Mouse (Mus musculus): ENCODE data around the gene Syde2.
A peak's percentile ranks its signal among the peaks of the same experiment; 100 is the strongest.
"Not testable (repeated sequence)": the region's sequence is repeated elsewhere in the genome, so short reads cannot be mapped to it uniquely, and the experiment has no call there.

The Syde2 gene

DNA sequence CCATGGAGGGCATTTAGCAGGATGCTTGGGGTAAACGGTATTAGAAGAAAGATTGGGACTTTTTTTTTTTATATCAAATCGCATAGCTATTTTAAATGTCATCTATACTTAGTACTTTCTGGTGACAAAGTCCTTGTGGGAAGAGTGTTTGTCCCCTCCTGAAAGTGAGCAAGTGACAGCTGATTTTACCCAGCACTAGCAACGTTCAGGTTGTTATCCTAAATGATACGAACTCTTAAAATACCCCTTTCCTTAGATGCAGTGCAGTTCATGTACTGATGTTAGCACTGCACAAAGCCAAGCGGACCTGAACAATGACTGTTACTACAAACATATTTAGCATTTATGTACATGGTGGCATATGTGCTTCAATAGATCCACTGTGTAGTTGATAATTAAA is 20.9 kb upstream of the Syde2 start:
- no peak for DNase-seq (ENCODE audit: low spot score in 2 of 2)

DNA sequence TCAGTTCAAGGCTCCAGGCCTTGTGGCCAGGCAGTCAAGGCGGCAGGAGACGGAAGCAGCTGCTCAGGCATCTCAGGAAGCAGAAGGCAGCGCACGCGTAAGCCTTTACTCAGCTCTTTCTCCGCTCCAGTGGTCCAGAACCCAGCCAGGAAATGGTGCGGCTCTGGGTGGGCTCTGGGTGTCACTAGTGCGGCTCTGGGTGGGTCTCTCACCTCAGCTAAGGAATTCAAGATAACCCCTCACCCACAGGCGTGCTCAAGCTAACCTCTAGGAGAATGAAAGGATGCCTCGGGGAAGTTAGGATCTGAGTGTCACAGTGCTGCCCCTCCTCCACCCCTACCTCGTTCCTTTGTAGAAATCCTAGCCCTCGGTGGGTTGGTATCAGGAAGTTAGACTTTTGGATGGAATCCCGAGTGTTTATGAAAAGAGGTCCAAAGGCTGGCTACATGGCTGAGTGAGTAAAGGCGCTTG is 18.6 kb upstream of the Syde2 start:
- no peak for DNase-seq (ENCODE audit: low spot score in 2 of 2)

DNA sequence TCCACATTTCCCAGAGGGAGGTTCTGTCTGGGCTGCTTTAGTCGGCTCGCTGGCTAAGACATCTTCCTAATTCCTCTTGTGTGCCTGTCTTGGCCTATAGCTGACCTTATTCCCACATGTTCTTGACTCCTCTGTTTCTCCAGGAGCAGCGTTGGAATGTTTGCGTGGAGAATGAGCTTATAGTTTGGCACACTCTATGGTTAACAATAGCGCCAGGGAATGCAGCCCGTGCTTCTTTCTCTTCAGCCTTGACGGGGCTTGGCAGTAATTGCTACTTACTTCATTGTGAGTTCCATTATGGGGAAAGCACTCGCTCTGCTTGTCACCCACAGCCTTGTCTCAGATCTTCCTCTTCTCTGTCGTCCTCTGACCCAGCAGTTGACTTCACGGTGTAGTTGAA is 16.2 kb upstream of the Syde2 start:
- no peak for DNase-seq (ENCODE audit: low spot score in 2 of 2)

DNA sequence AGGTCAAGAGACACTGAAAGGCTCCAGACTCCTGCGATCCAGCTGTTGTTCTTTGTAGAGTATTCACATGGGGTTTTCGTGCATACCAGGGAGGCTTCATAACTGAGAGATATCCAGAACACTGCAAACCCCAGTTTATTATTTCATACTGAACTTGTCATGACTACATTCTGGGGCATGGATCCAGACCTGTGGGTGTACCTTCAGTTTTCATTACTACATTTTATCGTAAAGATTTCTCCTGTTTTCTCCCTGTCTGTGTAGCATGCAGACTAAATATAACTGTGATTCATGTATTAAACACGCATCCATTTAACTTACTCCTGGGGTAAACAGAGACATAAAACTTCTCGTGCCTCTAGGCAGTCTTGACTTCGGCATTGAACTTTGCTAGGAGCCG is 12.7 kb upstream of the Syde2 start:
- no peak for DNase-seq (ENCODE audit: low spot score in 2 of 2)

DNA sequence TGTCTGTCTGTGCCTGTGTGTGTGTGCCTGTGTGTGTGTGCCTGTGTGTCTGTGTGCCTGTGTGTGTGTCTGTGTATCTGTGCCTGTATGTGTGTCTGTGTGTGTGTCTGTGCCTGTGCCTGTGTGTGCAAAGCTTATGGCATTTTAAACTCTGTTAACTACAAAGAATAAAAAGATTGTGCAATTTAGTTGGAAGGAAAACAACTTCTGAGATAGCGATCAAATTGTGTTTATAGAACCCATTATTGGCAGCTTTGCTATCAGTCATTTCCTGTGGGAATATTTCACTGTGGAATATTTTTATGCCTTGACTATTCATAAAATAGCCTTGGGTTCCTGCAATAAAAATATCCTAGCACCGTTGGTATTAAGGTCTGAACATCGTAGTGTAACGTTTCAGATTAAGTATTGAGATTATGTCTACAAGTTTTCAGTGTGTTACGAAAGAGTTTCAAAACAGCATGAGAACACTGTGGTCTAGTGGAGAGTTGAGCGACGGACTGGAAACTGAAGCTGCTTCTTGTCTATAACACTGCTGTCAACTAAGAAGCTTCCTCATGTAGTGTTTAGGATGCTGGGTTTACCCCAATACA is 2.2 kb upstream of the Syde2 start:
- no peak for DNase-seq (ENCODE audit: low spot score in 2 of 2)

DNA sequence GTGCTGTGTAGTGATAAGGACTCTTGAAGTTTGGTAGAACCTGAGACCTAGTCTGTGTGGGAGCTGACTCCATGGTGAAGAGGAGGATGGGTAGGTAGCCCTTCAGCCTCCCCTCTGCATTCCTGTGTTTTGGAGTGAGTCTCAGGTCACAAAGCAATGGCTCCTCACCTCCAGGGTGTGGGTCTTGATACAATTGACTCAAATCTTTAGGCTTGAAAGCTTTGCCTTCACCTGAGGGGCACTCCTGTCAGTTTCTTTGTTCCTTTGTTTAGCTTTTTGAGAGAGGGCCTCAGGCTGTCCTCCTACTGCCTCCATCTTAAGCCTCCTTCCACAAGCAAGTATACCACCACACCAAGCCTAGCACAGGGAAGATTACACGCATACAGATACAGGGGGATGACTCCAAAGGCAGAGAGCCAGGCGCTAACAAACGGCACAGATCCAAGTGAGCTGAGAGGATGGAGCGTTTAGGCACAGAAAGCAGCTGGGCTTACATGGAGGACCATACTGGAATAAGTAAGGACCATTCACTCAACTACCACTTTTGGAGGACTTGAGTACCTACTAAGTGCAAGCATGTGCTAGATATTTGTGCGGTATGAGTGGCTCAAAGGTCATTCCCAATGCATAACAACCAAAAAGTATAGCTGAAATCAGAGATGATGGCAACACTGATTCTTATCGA is 1.2 kb upstream of the Syde2 start:
- no peak for DNase-seq (ENCODE audit: low spot score in 2 of 2)

DNA sequence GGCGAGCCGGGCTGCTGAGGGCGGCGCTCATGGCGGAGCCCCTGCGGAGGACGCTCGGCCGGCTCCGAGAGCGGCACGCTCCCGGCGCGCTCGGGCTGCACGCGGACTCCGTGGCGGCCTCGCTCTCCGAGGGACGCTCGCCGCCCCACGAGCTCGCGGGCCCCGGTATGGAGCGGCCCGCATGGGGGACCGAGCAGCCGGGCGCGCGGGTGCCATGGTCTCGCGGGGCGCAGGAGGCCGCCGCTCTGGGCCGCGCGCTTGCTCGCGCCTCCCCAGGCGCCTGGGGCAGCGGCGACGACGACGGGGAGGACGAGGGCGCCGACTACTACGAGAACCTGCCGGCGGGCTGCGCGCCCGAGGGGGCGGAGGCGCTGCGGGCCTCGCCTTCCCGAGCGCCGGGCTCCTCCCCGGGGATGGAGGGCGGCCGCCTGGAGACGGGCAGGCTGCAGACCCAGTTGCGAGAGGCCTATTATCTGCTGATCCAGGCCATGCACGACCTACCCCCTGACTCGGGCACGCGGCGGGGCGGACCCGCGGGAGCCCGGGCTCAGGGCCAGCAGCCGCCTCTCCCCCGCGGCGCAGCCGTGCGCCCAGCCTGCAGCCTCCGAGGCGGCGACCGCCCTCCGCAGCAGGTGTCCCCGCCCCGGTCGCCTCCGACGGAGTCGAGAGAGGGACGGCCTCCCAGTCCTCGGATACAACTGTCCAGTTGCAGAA is 457 bp downstream of the Syde2 start:
- DNase-seq (ENCODE audit: low spot score in 2 of 2), result peak; percentile 73 to 86

DNA sequence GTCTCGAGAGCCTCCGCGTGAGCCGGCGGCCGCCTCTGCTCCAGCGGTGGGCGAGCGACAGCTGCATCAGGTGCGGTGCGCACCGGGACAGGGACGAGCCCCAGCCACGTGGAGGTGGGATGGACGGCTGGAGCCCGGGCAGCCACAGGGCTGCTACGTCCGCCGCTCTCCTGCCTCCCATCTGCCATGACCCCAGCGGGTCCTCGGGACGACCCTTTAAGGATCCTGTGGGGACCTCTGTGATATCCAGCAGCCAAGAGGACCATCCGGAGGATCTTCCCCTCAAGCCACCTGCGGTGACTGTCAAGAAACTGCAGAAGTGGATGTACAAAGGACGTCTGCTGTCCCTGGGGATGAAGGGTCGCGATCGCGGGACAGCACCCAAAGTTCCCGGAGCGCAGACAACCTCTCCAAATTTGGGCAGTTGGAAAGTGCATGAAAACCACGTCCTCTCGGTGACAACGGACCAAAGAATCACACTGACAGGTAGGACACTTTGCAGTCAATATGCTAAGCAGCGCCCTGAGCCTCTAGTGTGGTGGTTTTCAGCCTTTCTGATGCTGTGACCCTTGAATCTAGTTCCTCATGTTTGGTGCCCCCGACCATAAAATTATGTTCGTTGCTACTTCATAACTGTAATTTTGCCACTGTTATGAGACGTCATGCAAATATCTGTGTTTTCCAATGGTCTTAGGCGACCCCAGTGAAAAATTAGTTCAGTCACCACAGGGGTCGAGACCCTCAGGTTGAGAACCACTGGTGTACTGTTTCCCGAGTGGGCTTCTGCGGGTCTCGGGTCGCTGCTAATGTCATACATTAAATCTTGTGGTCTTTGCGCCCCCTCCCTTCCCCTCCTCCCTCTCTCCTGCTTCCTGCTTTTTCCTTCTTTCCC is 1.3 kb downstream of the Syde2 start:
- no peak for DNase-seq (ENCODE audit: low spot score in 2 of 2)

DNA sequence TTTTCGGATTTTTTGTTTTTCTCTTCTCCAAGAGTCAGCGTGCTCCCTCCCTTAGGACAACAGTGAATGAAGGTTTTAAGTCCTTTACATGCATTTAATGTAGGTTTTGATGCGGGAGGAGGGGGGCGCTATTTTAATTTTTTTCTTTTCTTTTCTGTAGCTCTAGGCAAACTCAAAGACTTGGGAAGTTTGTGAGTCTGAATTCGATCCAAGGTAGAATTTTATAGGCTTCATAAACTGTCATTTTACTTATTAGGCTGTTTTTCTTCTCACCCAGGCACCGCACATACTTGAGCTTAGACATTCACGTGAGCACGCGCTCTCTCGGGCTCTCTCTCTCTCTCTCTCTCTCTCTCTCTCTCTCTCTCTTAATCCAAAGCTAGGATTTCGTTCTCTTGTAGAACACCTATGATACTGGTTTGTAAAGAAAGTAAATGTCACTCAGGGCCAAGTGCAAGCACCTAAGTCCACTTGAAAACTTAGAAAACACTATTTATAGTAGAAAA is 2.0 kb downstream of the Syde2 start:
- DNase-seq (ENCODE audit: low spot score in 2 of 2), result no peak

DNA sequence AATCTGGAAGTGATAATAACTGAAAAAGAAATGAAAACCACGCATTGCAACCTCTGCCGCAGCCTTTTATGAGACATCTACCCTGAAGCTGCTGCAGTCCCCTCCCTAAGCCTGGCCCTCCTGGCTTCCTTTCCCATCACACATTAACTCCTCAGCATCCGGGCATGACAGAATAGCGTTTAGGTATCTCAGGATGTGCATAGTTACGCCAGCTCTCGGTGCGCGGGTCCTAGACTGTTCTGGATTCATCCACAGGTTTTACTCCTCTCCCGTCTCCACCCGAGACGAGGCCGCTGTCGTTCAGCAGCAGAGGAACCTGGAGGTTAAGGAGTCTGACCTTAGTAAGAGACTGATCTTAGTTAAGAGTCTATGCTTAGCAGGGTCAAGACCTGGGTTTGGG is 3.5 kb downstream of the Syde2 start:
- DNase-seq (ENCODE audit: low spot score in 2 of 2), result no peak

DNA sequence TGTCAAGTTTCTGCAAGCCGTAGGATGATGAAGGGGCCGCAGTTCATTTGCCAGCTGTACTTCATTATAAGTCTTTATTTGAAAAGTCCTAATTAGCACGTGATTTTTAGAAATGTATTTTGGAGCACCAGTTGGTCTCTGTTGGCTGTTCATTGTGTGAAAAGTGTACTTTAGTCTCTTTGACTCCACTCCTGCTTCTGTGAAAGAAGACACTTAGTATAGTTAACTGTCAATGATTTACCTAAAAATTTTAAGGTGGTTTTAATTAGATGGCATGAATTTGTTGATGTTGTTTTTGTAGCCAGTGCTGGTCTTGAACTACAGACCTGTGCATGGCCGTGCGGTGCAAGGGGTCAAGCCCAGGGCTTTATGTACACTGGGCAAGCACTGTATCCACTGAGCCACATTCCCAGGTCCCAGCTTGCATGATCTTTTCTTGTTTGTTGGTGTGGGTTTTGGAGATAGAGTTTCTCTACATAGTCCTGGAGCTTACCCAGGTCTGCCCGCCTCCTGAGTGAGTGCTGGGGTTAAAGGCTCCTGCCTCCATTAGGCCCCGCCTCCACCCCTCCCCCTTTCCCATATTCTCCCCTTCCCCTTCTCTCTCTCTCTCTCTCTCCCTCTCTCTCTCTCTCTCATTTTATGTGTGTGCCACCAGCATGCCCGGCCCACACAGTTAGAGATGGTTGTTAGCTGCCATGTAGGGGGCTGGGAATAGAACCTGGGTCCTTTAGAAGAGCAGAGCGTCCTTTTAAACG is 4.5 kb downstream of the Syde2 start:
- no peak for DNase-seq (ENCODE audit: low spot score in 2 of 2)

DNA sequence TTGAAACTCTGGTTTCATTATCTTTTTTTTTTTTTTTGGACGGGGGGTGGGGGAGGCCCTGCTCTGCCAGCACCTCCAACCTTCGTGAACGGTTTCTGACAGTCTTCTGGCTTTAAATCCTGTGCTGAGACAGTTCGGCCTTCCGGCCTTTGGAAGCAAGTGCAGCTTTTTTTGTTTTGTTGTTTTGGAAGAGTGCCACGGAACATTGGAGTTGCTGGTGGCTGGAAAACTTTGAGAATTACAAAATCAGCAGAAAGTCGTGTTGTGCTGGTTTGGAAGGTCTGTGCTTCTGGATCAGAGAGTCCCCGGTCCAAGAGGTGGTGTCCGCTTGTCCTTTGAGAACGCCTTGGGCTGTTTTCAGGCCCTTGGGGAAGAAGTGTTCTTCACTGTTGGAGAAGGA is 5.1 kb downstream of the Syde2 start:
- peak in 1 of 2 experiments; percentile 57 for DNase-seq (ENCODE audit: low spot score in 2 of 2)

DNA sequence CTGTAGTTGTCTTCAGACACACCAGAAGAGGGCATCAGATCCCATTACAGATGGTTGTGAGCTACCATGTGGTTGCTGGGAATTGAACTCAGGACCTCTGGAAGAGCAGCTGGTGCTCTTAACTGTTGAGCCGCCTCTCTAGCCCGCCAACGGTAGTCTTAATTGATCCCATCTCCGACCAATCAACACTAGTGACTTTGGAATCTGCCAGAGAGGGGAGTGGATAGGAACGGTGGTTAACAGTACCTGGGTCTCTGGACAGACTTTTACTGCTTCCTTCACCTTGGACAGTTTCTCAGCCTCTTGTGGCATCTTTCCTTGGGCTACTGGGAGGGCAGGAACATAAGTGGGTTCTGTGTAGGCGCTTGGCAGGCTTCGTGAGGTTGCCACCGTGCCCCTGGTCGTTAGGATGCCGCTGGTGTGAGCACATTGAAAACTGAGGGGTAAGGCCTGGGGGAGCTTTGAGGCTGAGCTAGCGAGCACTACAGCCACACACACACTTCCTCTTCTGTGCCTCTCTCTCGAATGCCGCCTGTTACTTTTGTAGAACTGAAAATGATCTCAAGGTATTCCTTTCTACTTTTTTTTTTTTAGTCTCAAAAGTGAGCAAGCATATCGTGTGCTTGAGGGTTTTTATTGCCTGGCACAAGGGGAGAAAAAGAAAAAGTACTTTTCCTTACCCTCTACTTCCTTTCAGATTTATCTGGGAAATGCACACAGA is 6.0 kb downstream of the Syde2 start:
- DNase-seq (ENCODE audit: low spot score in 2 of 2), result no peak

DNA sequence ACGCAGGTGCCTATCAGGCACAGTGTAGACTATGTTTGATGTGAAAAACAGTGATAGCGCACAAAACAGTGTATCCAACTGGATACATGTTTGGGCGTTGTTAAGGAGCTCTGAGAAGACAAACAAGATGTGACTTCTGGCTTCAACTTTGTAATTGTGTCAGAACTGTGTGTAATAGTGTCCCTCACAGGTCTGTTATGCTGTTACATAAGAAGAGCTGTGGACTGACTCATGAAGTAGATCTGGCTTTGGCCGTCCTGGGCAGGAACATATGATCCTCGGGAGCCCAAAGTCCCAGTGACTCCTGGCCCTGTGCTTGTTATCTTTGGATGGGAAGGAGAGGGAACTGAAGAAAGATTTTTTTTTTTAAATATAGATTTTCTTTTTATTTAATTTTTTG is 7.8 kb downstream of the Syde2 start:
- DNase-seq (ENCODE audit: low spot score in 2 of 2), result no peak

DNA sequence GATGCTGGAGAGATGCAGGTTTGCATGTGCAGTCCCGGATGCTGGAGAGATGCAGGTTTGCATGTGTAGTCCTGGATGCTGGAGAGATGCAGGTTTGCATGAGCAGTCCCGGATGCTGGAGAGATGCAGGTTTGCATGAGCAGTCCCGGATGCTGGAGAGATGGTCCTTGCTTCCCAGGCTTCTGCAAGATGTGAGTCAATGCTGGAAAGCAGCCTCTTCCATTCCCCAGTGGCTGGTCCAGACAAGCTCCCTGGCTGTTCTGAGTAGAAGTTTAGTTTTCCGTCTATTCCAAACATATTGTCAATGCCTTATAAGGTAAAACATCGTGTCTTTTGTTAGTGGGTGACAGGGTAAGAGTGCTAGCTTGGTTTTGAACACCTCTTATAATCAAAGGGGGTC is 8.9 kb downstream of the Syde2 start:
- DNase-seq (ENCODE audit: low spot score in 2 of 2), result not testable (repeated sequence)

DNA sequence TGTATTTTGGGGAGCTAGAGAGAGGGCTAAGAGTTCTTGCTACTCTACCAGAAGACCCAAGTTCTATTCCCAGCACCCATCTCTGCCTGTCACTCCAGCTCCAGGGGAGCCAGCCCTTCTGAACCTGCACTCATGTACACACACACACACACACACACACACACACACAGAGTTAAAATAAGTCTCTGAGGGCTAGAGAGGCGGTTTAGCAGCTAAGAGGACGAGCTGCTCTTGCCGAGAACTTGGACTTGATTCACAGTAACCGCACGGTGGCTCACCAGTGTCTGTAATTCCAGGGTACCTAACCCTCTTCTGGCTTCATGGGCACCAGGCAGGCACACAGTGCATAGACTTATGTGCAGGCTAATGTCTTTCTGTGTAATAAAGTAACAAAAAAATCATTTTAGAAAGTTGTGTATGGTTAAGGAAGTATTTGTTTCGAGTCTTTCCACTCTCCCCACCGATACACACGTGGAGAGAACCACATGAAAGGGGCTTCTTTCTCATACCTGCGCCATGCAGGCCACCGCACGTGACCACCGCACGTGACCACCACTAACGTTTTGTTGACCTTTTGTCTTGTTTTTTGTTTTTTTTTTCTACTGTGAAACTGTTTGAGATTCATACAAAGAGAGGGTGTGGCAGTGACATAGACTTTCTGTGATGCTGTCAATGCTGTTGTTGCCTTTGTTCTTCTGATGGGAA is 16.8 kb downstream of the Syde2 start:
- DNase-seq (ENCODE audit: low spot score in 2 of 2), result no peak

DNA sequence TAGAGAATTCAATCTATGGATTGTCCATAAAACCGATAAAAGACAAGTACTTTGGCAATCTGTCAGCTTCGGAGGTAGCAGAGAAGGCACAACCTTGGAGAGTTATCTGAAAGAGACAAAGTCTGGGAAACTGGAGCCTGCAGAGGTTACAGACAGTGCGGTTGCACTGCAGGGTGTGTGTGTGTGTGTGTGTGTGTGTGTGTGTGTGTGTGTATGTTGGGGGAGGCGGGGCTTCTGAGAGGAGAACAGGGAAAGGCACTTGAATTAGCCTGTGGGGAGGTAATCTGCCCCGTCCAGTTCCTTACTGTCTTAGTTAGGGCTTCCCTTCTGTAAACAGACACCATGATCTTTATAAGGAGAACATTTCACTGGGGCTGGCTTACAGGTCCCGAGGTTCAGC is 20.2 kb downstream of the Syde2 start:
- no peak for DNase-seq (ENCODE audit: low spot score in 2 of 2)

DNA sequence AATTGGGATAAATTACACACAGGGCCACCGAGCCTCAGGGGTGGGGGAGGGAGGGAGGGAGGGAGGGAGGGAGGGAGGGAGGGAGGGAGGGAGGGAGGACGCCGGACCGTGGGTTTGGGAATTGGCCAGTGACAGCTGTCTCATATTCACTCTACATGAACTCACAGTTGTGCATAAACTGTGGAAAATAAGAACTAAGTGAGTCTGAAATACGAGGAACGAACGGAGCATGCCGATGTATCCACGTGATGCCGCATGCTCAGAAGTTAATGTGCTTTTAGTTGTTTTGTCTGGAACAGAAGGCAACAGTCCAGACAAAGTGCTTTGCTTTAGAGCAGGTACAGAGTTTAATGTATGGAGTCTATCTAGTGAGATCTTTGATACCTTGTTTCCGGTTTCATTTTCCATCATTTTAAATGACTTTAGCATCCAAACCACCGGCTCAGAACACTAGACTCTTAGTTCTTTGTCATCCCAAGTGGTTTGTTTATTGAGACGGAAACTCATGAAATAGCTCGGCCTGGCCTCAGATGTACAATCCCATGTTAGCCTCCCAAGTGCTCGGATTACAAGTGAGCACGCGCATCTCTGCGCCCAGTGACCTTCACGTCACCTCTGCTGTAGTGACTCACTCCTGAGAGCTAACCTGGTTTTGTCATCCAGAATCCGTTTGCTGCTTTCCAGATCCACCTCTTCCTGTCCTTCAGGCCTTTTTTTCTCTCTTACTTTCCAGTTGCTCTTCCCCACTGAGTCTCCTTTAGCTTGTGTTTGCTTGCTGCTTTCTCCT is 22.4 kb downstream of the Syde2 start:
- DNase-seq (ENCODE audit: low spot score in 2 of 2), result peak; percentile 23 to 45

DNA sequence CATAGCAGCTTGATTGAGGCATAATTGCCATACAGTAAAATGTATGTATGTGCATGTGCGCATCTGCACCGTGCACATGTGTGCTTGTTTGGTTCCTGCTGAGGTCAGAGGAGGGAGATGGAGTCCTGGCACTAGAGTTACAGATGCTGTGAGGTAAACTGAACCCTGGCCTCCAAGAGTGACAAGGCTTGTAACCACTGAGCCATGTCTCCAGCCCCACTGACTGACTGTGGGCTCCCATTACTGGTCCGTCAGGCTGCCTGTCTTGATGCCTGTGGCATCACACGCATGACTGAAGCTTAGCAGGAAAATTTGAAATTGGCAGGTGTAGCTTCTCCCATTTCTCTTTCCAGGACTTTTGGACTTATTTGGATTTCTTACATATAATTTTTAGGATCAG is 23.1 kb downstream of the Syde2 start:
- no peak for DNase-seq (ENCODE audit: low spot score in 2 of 2)

Data from urinary bladder, postnatal 36 days (tissue).